Mouse (Mus musculus): Measurements from ENCODE around the gene Grin2b. TPM values are rescaled to one million over a fixed set of nuclear protein-coding genes. Genes with fewer than 3 reads are reported as not detected.

Grin2b gene
- polyA plus RNA-seq (2012; ENCODE audit: insufficient read depth, insufficient read length, missing spikeins), result 0.04 TPM in 1 of 2 replicates, not detected in the other

DNA sequence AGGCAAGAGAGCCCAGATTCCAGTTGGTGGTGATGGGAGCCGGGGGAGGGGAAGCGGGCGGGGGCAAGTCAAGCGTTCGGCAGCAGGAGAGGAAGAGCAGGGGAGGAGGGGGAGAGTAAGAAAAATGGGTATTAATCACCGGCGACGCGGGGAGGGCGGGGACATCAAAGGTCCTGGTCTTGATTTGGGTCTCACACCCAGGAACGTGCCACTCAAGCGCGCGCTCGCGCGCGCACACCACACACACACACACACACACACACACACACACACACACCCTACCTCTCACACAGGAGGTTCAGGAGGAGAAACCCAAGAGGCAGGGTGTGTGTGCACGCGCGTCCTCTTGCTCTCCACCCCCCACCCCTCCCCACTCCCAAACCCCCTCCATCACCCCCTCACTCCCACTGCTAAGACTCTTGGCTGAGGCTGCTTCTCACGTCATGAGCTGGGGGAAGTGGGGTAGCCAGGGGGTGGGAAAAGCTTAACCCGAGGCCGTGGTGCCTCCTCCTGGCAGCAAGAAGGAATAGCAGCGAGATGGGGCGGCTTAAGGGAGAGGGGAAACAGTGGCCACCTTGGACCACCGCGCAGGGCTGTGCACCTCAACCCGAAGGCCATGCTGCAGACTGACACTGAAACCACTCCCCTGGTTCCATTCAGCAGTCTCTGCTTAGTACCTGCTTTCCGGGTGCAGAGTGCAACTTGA lies at the start of gene Grin2b:
TSS of gene Grin2b (minus strand) at position 321 of the 706 bp plus-strand sequence.
- Histone ChIP-seq H3K27ac (replicated peaks; ENCODE audit: low read depth, low read length) (no peak within 1 kb of the TSS), H3K4me1 (ENCODE audit: control insufficient read depth, insufficient read depth, insufficient read length, low read length) (no peaks in the 10 kb centered on the region), H3K4me3 (ENCODE audit: insufficient read depth, low read depth, low read length) (no peak within 1 kb of the TSS)

DNA sequence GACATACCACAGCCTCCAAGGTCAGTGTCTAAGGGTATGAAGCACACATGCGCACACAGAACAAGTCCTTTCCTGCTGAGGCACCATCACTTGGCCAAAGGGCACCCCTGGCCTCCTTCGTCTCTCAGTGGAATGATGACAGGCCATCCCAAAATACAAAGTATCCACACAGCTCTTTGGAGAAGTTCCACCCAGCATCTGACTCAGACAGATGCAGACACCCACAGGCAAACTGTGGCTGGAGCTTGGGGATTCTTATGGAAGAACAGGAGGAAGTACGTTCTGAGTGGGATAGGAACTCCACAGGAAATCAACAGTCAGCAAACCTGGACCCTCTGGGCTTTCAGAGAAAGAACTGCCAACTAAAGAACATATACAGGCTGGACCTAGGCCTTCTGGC lies 48.6 kb upstream of the Grin2b start:
- Histone ChIP-seq H3K27ac (replicated peaks; ENCODE audit: low read depth, low read length) (no peak overlapping the region), H3K4me3 (ENCODE audit: insufficient read depth, low read depth, low read length) (no peak overlapping the region), H3K4me1 (ENCODE audit: control insufficient read depth, insufficient read depth, insufficient read length, low read length) (no peaks in the 10 kb centered on the region)

DNA sequence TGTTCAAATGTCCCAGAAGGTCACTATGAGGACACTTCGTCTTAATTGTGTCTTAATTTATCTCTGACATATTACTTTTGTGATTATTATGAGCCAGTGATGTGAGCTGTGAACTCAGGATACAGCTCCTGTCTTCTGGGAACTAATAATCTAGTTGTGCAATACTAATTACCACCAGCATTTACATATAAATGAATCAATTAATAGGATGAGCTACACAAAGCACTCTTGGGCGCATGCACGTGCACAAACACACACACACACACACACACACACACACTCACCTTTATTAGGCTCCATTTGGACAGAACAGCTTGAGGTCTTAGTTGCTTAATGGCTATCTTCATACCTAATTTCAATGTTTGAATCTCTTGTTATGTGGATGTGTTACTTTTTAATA lies 37.1 kb upstream of the Grin2b start:
- no peaks in the 10 kb centered on the region for H3K4me1 ChIP-seq (ENCODE audit: control insufficient read depth, insufficient read depth, insufficient read length, low read length)
- no peak overlapping the region for H3K27ac ChIP-seq (replicated peaks; ENCODE audit: low read depth, low read length)
- no peak overlapping the region for H3K4me3 ChIP-seq (ENCODE audit: insufficient read depth, low read depth, low read length)

DNA sequence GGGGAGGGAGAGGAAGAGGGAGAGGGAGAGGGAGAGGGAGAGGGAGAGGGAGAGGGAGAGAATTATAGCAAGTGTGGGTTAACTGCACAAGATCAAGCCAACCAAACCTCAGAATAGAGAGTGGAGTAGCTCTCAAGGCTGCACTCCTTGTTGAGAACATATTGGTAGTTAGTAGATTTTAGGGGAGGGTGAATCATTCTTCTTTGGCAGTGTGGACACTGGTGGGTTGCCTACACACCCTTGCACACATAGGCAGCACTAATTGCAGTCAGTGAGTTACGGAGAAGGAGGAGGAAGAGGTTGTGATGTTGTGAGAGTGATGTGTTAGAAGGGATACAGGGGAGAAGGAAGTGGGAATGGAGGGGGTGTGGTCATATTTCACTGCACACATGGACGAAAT lies 26.5 kb upstream of the Grin2b start:
- Histone ChIP-seq H3K4me1 (ENCODE audit: control insufficient read depth, insufficient read depth, insufficient read length, low read length) (no peaks in the 10 kb centered on the region), H3K4me3 (ENCODE audit: insufficient read depth, low read depth, low read length) (no peak overlapping the region), H3K27ac (replicated peaks; ENCODE audit: low read depth, low read length) (no peak overlapping the region)

DNA sequence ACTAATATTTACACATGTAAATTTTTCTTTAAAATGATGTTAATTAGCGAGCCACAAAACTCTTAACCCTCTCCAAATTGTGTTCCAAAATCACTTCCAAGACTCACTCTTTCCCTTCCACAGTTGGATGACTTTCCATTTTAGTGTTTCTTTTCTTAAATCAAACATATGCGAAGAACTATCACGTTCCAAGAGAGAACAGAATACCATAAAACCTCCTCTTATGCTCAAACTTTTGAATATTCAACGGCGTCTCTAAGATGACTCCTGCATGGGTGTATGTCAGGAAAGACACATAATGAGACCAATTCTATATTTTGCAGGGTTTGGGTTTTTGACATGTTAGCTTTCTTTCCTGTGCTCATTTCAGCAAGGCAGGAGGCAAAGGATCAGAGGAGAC lies 21.3 kb upstream of the Grin2b start:
- Histone ChIP-seq H3K4me1 (ENCODE audit: control insufficient read depth, insufficient read depth, insufficient read length, low read length) (no peaks in the 10 kb centered on the region), H3K4me3 (ENCODE audit: insufficient read depth, low read depth, low read length) (no peak overlapping the region), H3K27ac (replicated peaks; ENCODE audit: low read depth, low read length) (no peak overlapping the region)

DNA sequence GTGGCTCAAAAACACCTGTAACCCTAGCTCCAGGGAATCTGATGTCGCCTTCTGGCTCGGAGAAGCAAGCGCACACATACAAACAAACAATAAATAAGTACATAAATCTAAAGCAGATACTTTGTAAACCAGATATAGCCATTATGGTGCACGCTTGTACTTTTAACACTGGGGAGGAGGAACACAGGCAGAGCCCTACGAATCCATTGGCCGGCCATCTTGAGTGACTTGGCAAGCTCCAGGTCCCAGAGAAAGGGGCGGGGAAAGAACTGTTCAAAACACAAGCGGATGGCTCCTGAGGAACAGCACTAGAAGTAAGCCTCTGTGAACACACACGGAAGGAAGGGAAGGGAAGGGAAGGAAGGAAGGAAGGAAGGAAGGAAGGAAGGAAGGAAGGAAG lies 4.8 kb upstream of the Grin2b start:
- H3K4me1 ChIP-seq (ENCODE audit: control insufficient read depth, insufficient read depth, insufficient read length, low read length), result no peaks in the 10 kb centered on the region
- H3K4me3 ChIP-seq (ENCODE audit: insufficient read depth, low read depth, low read length), result no peak overlapping the region
- H3K27ac ChIP-seq (replicated peaks; ENCODE audit: low read depth, low read length), result no peak overlapping the region

DNA sequence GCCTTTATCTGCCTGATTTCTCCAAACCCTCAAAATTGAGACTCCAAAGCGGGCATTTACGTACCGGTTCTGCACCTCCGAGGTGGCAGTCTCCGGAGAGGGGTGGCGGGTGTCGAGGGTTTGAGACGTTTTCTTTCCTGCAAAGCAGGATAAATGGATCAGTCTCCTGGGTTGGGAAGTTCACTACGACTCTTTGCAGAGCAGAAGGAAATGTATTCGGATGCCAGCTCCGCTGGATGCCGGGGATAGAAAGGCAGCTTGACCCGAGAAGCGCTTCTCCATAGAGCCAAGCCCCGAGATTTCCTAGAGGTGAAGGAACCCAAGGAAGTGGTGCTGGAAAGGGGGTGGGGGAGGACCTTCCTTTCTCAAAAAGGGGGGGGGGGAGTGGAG lies 515 bp downstream of the Grin2b start:
- H3K4me3 ChIP-seq (ENCODE audit: insufficient read depth, low read depth, low read length), result no peak overlapping the region
- no peak overlapping the region for H3K27ac ChIP-seq (replicated peaks; ENCODE audit: low read depth, low read length)
- H3K4me1 ChIP-seq (ENCODE audit: control insufficient read depth, insufficient read depth, insufficient read length, low read length), result no peaks in the 10 kb centered on the region

DNA sequence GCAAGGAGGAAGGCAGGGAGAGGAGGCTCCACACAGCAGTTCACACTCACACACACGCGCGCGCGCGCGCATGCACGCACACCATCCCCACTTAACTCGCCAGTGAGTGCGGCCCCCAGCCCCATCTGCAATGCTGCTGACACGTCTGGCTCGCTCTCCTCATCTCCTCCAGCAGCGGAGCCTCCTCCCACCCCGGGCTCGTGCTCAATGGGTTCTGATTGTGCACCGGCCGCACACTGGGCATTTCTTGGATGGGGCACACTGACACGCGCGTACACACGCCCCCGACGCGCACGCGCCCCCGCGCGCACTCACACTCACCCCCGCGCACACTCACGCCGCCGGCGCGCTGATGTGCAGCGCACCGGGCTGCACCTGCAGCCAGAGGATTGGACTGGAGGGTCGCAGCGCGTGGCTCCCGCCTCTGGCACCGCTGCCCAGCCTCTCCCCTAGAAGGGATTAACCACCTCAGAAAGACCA lies 1.1 kb downstream of the Grin2b start:
- no peak overlapping the region for H3K27ac ChIP-seq (replicated peaks; ENCODE audit: low read depth, low read length)
- H3K4me1 ChIP-seq (ENCODE audit: control insufficient read depth, insufficient read depth, insufficient read length, low read length), result no peaks in the 10 kb centered on the region
- H3K4me3 ChIP-seq (ENCODE audit: insufficient read depth, low read depth, low read length), result no peak overlapping the region

DNA sequence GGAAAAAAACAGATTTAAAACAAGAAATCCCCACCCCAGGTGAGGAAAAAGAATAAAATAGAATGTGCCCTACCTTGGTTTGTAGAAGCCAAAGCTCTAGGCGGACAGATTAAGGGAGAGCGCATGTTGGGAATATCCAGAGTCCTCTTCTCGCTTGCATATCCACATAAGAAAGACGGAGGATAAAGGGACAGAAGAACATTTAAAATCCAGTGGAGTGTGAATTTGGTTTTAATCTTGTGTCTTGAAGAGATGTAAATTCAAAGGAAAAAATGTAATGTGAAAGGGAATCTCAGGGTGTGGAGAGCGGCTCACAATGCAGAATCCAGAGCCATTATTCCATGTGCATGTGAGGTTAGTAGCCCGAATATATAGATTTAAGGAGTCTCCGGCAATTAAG lies 2.0 kb downstream of the Grin2b start:
- Histone ChIP-seq H3K4me3 (ENCODE audit: insufficient read depth, low read depth, low read length) (no peak overlapping the region), H3K4me1 (ENCODE audit: control insufficient read depth, insufficient read depth, insufficient read length, low read length) (no peaks in the 10 kb centered on the region), H3K27ac (replicated peaks; ENCODE audit: low read depth, low read length) (no peak overlapping the region)

DNA sequence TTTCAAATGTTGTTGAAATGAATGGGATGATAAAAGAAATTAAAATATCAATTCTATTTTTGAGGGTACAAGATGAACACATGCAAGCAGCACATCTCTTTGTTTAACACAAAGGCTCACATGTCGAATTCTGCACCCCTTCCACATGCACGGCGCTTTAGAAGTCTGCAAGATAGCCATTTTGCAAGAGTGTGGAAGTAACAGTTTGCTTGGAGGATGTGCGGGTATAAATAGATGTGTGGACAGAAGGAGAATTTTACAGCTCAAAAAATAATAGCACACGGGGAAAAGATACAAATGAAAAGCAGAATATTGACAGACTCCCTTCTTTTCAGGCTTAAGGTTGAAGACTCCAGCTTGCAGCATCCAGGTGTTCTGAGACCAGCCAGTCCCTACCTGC lies 2.9 kb downstream of the Grin2b start:
- Histone ChIP-seq H3K27ac (replicated peaks; ENCODE audit: low read depth, low read length) (no peak overlapping the region), H3K4me1 (ENCODE audit: control insufficient read depth, insufficient read depth, insufficient read length, low read length) (no peaks in the 10 kb centered on the region), H3K4me3 (ENCODE audit: insufficient read depth, low read depth, low read length) (no peak overlapping the region)

DNA sequence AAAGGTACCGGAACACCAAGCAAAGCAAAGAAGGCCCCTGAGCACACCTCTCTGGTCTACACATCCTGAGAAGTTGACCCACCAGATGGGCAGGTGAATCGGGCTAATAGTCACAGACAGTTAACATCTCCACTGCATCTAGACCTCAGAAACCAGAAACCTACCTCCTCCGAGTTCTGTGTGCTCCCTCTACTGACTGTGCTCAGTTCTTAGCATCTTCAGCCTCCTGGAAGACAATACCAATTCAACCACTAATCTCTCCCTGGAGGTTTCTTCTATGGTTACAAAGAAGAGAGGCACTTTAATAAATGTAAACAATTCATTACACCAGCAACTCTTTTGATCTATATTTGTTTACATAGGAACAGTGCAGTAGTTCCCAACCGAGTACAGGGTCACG lies 6.0 kb downstream of the Grin2b start:
- H3K27ac ChIP-seq (replicated peaks; ENCODE audit: low read depth, low read length), result no peak overlapping the region

DNA sequence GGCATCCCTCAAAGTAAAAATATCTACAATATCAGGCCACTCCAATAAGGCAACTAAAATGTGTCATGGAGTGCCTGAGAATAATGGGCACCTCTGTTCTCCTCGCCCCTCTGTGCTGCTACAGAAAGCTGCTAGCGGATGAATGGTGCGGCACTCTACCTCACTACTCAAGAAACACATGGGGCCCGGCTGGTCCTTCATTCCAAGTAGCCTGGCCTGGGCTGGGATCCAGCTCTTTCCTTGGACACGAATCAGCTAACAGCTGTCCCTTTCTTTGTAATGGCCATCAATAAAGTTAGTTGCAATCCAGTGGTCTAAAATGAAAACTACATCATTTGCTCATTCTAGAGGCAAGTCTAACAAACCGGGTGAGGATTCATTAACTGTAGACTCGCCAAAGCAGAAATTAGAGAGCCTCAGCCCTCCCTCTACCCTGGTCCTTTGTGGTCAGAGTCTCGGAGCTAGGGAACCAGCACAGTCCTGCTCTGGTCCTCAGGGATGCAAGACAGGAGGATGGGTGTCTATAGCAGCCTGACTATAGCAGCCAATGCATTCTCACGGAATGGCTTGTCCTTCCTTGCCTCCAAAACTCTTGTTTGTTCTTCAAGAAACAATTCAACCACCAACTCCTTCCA lies 7.8 kb downstream of the Grin2b start:
- Histone ChIP-seq H3K4me1 (ENCODE audit: control insufficient read depth, insufficient read depth, insufficient read length, low read length) (no peaks in the 10 kb centered on the region), H3K4me3 (ENCODE audit: insufficient read depth, low read depth, low read length) (no peak overlapping the region), H3K27ac (replicated peaks; ENCODE audit: low read depth, low read length) (no peak overlapping the region)

More for the DNA sequence above, 6.0 kb downstream of the Grin2b start:
- Histone ChIP-seq H3K4me3 (ENCODE audit: insufficient read depth, low read depth, low read length) (no peak overlapping the region), H3K4me1 (ENCODE audit: control insufficient read depth, insufficient read depth, insufficient read length, low read length) (no peaks in the 10 kb centered on the region)

DNA sequence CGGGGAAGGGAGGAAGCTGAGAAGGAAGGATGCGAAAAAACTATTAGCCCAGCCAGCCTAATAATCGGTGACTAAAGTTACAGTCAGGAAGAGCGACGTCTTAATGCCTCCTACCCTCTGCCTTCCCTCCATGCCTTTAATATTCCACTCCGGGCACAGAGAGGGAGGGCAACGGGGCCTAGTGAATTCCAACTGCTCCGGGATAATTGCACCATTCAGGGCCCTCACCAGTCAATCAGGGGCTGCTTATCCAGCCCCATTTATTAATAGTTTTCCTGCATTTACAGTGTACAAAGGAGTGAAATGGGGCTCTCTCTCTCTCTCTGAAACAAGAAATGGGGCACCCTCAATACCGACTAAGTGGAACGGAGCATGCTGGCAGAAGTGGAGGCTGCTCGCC lies 11.2 kb downstream of the Grin2b start:
- H3K27ac ChIP-seq (replicated peaks; ENCODE audit: low read depth, low read length), result no peak overlapping the region
- H3K4me1 ChIP-seq (ENCODE audit: control insufficient read depth, insufficient read depth, insufficient read length, low read length), result no peaks in the 10 kb centered on the region
- H3K4me3 ChIP-seq (ENCODE audit: insufficient read depth, low read depth, low read length), result no peak overlapping the region

DNA sequence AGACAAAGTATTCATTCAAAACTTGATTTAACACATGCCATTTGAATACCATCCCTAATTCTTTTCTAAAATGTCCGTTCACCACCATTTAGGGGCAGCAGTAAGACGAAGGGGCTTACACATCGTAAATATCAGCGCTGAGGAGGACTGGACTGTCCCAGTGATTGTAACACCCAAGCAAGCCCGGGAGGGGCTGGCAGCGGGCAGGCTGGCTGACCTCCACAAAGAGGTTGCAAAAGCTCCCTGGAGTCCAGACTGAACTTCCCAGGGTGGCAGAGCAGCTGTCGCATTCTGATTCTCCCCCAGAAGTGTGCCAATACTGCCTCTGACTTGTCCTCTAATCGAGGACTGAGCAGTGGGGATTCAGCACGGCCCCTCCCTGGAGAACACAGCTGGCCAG lies 19.9 kb downstream of the Grin2b start:
- H3K4me1 ChIP-seq (ENCODE audit: control insufficient read depth, insufficient read depth, insufficient read length, low read length), result no peaks in the 10 kb centered on the region
- H3K4me3 ChIP-seq (ENCODE audit: insufficient read depth, low read depth, low read length), result no peak overlapping the region
- no peak overlapping the region for H3K27ac ChIP-seq (replicated peaks; ENCODE audit: low read depth, low read length)

DNA sequence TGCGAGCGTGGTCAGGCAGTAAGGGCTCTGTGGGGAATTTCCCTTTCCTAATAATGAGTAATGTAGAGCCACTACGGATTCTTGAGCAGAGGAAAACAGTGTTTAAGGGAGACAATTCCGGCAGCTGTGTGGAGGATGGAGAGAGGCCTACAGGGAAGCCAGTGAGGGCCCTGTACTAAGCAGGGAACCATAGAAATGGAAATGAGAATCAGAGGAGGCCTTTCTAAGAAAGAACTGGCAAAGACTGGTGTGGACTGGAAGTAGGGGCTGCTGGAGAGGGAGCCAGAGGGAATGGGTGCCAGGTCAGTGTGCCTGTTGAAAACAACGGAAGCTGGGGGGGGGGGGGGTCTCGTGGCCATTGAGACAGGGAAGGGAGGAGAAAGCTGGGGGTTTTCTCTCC lies 23.2 kb downstream of the Grin2b start:
- Histone ChIP-seq H3K4me3 (ENCODE audit: insufficient read depth, low read depth, low read length) (no peak overlapping the region), H3K27ac (replicated peaks; ENCODE audit: low read depth, low read length) (no peak overlapping the region), H3K4me1 (ENCODE audit: control insufficient read depth, insufficient read depth, insufficient read length, low read length) (no peaks in the 10 kb centered on the region)

DNA sequence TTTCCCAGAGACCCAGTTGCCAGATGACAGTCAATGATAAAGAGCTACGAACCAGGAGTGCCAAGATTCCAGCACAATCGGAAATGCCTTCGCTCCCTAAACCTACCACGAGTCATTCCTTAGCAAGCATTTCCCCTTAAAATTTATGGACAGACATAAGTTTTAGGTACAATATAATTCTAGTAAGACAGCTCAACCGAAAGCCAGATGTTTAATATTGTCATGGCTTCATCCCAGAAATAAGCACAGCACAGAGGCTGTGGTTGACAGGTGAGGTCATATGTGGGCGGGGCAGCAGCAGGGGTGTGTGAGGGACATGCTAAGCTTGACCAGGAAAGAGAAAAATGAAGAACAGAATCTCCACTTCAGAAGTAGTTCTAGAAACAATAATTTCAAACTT lies 33.3 kb downstream of the Grin2b start:
- H3K27ac ChIP-seq (replicated peaks; ENCODE audit: low read depth, low read length), result no peak overlapping the region
- no peaks in the 10 kb centered on the region for H3K4me1 ChIP-seq (ENCODE audit: control insufficient read depth, insufficient read depth, insufficient read length, low read length)
- H3K4me3 ChIP-seq (ENCODE audit: insufficient read depth, low read depth, low read length), result no peak overlapping the region
